Mouse (Mus musculus) heart, embryonic 11.5 days (tissue): ENCODE results near the gene Lrcol1. TPM values are rescaled to one million over a fixed set of nuclear protein-coding genes. Genes with fewer than 3 reads are reported as not detected.

ENCODE experiments used
- ATAC-seq: fragments of 200-750 bp; cut with Nextera tagmentation; replicated peaks from 2 replicates; pipeline ENCODE4 v1.8.0; 2017; ENCODE audit warnings: moderate library complexity; ENCODE audit not compliant: insufficient number of reproducible peaks, low FRiP score, low TSS enrichment
- H3K27ac ChIP-seq: fragments of 300-500 bp; sonication (generic); 2 replicates; pipeline ENCODE4 v1.5.1; 2014; ENCODE audit warnings: mild to moderate bottlenecking, low read depth, low read length
- H3K27me3 ChIP-seq: fragments of 300-500 bp; sonication (generic); 2 replicates; pipeline ENCODE4 v1.6.1; 2014; ENCODE audit warnings: mild to moderate bottlenecking, low read length, mixed read lengths; ENCODE audit not compliant: control insufficient read depth, insufficient read depth
- H3K36me3 ChIP-seq: fragments of 300-500 bp; sonication (generic); 2 replicates; pipeline ENCODE4 v1.6.1; 2014; ENCODE audit warnings: mild to moderate bottlenecking, low read length, moderate library complexity, mixed read lengths; ENCODE audit not compliant: control insufficient read depth, insufficient read depth
- H3K4me1 ChIP-seq: fragments of 300-500 bp; sonication (generic); 2 replicates; pipeline ENCODE4 v1.6.1; 2014; ENCODE audit warnings: low read length; ENCODE audit not compliant: control insufficient read depth, insufficient read depth
- H3K4me2 ChIP-seq: fragments of 300-500 bp; sonication (generic); 2 replicates; pipeline ENCODE4 v1.6.1; 2014; ENCODE audit warnings: mild to moderate bottlenecking, moderate library complexity
- H3K4me3 ChIP-seq: fragments of 300-500 bp; sonication (generic); 2 replicates; pipeline ENCODE4 v1.5.1; 2014; ENCODE audit warnings: low read depth, low read length
- H3K9ac ChIP-seq: fragments of 300-500 bp; sonication (generic); 2 replicates; pipeline ENCODE4 v1.6.1; 2014; ENCODE audit warnings: mild to moderate bottlenecking, low read depth, low read length, moderate library complexity
- H3K9me3 ChIP-seq: fragments of 300-500 bp; sonication (generic); replicated peaks from 2 replicates; pipeline ENCODE4 v1.6.1; 2016; ENCODE audit warnings: low read length; ENCODE audit not compliant: control insufficient read depth
- WGBS: fragments of 180-500 bp; shearing (Covaris S2); extraction: QIAGEN DNeasy Blood & Tissue Kit; methylation state at CpG from one replicate; pipeline ENCODE4 v1.1.7; 2014; ENCODE audit not compliant: insufficient replicate concordance; 5-methylcytosine and 5-hydroxymethylcytosine counted together
- polyA plus RNA-seq: library from polyadenylated mRNA; unstranded; fragments of >200 nt; fragmentation: Nextera tagmentation; extraction: Ambion mirVana; gene quantifications from 2 replicates; pipeline ENCODE4 v1.2.1, GENCODE M21; 2014

The Lrcol1 gene
- polyA plus RNA-seq, 1 experiment from 2014 or later = not detected

- no peak overlapping the region for H3K4me2 ChIP-seq
- no peaks in the 10 kb centered on the region for H3K9me3 ChIP-seq
- H3K4me3 ChIP-seq = no peak overlapping the region
- no peak for ATAC-seq
- no peaks in the 10 kb centered on the region for H3K36me3 ChIP-seq
- H3K27ac ChIP-seq = no peak overlapping the region
- peaks cover 26% of the 10 kb centered on the region for H3K27me3 ChIP-seq
- WGBS = 74% methylated on average over 8 of the region's 8 CpGs
- H3K4me1 ChIP-seq = peaks cover 6% of the 10 kb centered on the region
- no peak overlapping the region for H3K9ac ChIP-seq
Measured at GRCm38 (mm10) chr5:110347006-110347405, 2.5 kb downstream of the Lrcol1 start.

DNA sequence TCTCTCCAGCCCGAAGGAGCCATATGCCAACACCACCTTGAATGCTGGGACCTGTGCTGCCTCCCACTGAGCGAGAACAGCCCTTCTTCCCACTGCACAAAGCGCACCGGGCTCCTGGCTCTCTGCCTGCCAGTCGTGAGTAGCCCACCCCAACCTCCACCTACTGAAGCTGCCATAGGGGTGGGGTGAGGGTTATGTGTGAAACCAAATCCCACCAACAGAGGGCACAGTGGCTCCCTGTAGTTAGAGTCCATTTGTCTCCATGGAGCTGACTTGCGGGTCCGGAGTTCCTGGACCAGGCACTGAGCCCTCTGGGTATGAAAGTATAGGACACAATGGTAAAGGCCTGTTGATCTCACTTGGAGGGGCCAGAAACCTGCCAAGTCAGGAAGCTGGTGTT lies 10.2 kb downstream of the Lrcol1 start:
- H3K9me3 ChIP-seq = no peaks in the 10 kb centered on the region
- no peaks in the 10 kb centered on the region for H3K4me1 ChIP-seq
- no peak overlapping the region for H3K4me2 ChIP-seq
- H3K36me3 ChIP-seq = no peaks in the 10 kb centered on the region
- H3K9ac ChIP-seq = no peak overlapping the region
- WGBS = 16% methylated on average over 7 of the region's 7 CpGs
- H3K27ac ChIP-seq = no peak overlapping the region
- ATAC-seq = no peak
- H3K4me3 ChIP-seq = no peak overlapping the region
- peaks cover 16% of the 10 kb centered on the region; the same call in 1 of the 2 replicates for H3K27me3 ChIP-seq

GRCm38 (mm10) chr5:110357531-110358179 lies 13.1 kb downstream of the Lrcol1 start:
- H3K36me3 ChIP-seq = no peaks in the 10 kb centered on the region
- 58% methylated on average over 8 of the region's 9 CpGs for WGBS
- no peak overlapping the region for H3K9ac ChIP-seq
- H3K27me3 ChIP-seq = peaks cover 16% of the 10 kb centered on the region; the same call in 1 of the 2 replicates
- H3K4me1 ChIP-seq = no peaks in the 10 kb centered on the region
- no peak overlapping the region for H3K4me2 ChIP-seq
- no peak overlapping the region for H3K4me3 ChIP-seq
- no peaks in the 10 kb centered on the region for H3K9me3 ChIP-seq
- no peak overlapping the region for H3K27ac ChIP-seq
- no peak for ATAC-seq

GRCm38 (mm10) chr5:110361465-110361864 lies 16.9 kb downstream of the Lrcol1 start:
- no peak overlapping the region for H3K9ac ChIP-seq
- H3K4me2 ChIP-seq = no peak overlapping the region
- 70% methylated on average over 6 of the region's 6 CpGs for WGBS
- no peak for ATAC-seq
- no peaks in the 10 kb centered on the region; the same call in 1 of the 2 replicates for H3K36me3 ChIP-seq
- H3K27me3 ChIP-seq = no peaks in the 10 kb centered on the region
- peaks cover 5% of the 10 kb centered on the region for H3K4me1 ChIP-seq
- H3K27ac ChIP-seq = no peak overlapping the region
- H3K4me3 ChIP-seq = no peak overlapping the region
- no peaks in the 10 kb centered on the region for H3K9me3 ChIP-seq

- under 1% methylated on average over 28 of the region's 28 CpGs for WGBS
- H3K27ac ChIP-seq = no peak overlapping the region
- H3K27me3 ChIP-seq = no peaks in the 10 kb centered on the region
- H3K9me3 ChIP-seq = no peaks in the 10 kb centered on the region
- H3K4me3 ChIP-seq = peak overlapping the region; percentile 60
- ATAC-seq = peak; percentile 16; the same call in 1 of the 2 replicates
- peaks cover 6% of the 10 kb centered on the region; the same call in 1 of the 2 replicates for H3K36me3 ChIP-seq
- peak overlapping the region; percentile 72 for H3K9ac ChIP-seq
- H3K4me1 ChIP-seq = peaks cover 5% of the 10 kb centered on the region
- peak overlapping the region; percentile 93 for H3K4me2 ChIP-seq
Measured at GRCm38 (mm10) chr5:110362813-110363178, 18.3 kb downstream of the Lrcol1 start.

DNA sequence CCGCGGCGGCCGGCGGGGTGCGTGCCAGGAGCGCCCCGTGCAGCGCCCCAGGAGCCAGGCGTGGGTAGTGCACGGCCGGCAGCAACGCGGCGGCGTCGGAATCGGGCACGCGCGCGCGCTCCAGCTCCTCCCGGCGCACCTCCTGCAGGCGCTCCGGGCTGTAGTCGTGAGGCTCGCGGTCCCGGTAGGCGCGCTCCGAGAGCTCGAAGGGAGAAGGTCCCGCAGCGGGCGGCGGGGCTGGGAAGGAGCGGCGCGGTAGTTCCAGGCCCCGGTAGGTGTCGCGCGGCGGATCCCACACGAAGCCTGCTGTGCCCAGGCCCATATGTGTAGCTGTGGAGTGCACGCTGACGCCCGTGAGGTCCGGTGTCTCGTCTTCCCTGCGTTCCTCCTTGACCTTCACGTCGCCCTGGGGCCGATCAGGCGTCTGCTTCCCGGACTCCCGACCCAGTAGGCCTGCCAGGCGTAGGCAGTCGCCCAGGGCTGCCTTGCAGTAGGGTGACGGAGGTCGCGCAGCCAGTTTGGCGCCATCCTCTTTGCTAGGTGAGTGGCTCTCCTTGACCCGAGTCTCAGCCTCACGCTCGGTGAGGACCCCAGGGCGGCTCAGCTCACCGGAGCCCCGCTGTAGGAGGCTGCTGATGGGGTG lies 18.8 kb downstream of the Lrcol1 start:
- 1% methylated on average over 72 of the region's 72 CpGs for WGBS
- Histone ChIP-seq H3K4me3 (peak overlapping the region; percentile 60), H3K36me3 (peaks cover 7% of the 10 kb centered on the region; the same call in 1 of the 2 replicates), H3K4me2 (peak overlapping the region; percentile 93), H3K27me3 (no peaks in the 10 kb centered on the region), H3K27ac (no peak overlapping the region), H3K9ac (peak overlapping the region; percentile 72), H3K9me3 (no peaks in the 10 kb centered on the region), H3K4me1 (peaks cover 5% of the 10 kb centered on the region)
- peak; percentile 62 for ATAC-seq

- H3K36me3 ChIP-seq = peaks cover 10% of the 10 kb centered on the region; the same call in 1 of the 2 replicates
- no peaks in the 10 kb centered on the region for H3K27me3 ChIP-seq
- 35% methylated on average over 11 of the region's 11 CpGs for WGBS
- peak overlapping the region; percentile 60 for H3K4me3 ChIP-seq
- peak overlapping the region; percentile 93 for H3K4me2 ChIP-seq
- ATAC-seq = no peak; the same call in 1 of the 2 replicates
- H3K9ac ChIP-seq = peak overlapping the region; percentile 72
- no peak overlapping the region for H3K27ac ChIP-seq
- H3K9me3 ChIP-seq = no peaks in the 10 kb centered on the region
- peaks cover 5% of the 10 kb centered on the region for H3K4me1 ChIP-seq
Measured at GRCm38 (mm10) chr5:110363822-110364545, 19.5 kb downstream of the Lrcol1 start.

GRCm38 (mm10) chr5:110376802-110377433 lies 32.4 kb downstream of the Lrcol1 start:
- Histone ChIP-seq H3K4me3 (no peak overlapping the region), H3K27me3 (no peaks in the 10 kb centered on the region), H3K4me2 (no peak overlapping the region), H3K27ac (no peak overlapping the region), H3K9ac (no peak overlapping the region), H3K36me3 (peaks cover 16% of the 10 kb centered on the region), H3K9me3 (no peaks in the 10 kb centered on the region), H3K4me1 (no peaks in the 10 kb centered on the region)
- WGBS = 51% methylated on average over 8 of the region's 8 CpGs
- ATAC-seq = peak; percentile 23; the same call in 1 of the 2 replicates
